Mouse (Mus musculus): Measurements from ENCODE around the gene Hspb1. TPM values are rescaled to one million over a fixed set of nuclear protein-coding genes. Genes with fewer than 3 reads are reported as not detected.

The Hspb1 gene
- total RNA-seq, 2 experiments from 2014 or later = 4.2 to 6.1 TPM

DNA sequence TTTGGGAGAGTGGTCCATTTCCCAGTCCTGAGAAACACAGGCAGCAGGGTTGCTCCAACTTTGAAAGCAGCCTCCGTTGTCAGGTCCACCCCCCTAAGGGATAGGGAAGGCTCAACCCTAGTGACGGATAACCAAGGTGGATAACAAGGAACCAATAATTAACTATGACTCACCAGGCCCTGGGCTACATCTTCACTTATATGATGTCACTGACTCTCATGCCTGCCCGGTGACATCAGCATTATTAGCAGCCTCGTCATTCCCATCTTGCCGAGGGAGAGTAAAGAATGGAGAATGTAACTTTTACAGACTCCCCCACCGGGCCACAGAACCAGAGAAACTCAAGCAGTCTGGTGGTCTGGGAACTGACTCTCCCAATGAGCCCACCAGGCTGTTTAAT is 3.1 kb upstream of the Hspb1 start:
- DNase-seq (ENCODE audit: low spot score in 2 of 2) = no peak

DNA sequence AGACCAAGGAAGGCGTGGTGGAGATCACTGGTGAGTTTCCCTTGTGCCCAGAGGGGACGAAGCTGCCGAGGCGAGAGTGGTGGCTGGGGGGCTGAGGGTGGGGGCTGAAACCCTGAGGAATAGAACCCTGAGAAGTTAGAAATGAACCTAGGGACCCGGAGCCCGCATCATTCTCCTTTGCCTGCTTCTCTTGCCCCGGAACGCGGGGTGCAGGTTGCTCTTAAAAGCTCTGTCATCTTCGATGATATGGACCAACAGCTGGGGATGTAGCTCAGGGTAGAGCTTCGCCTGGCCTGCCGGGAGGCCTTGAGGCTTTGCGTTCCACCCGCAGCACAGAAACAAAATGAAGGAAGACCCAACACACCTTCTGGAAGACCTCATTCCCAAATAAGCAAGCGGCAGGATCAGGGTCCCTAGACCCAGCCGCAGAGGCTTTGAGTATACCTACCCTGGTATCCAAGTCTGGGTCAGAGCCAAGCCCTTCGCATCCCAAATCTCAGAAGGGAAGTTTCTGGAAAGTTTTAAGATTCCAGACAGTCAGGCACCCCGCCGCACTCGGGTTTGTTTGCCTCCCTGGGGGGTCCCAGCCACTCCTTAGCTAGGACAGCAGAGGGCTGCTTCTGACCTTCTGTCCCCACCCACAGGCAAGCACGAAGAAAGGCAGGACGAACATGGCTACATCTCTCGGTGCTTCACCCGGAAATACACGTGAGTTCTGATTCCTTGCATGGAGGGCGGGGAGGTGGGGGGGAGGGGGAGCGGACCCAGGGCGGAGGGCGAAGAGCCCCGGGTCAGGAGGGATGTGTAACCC is 891 bp downstream of the Hspb1 start:
- no peak for DNase-seq (ENCODE audit: low spot score in 2 of 2)

DNA sequence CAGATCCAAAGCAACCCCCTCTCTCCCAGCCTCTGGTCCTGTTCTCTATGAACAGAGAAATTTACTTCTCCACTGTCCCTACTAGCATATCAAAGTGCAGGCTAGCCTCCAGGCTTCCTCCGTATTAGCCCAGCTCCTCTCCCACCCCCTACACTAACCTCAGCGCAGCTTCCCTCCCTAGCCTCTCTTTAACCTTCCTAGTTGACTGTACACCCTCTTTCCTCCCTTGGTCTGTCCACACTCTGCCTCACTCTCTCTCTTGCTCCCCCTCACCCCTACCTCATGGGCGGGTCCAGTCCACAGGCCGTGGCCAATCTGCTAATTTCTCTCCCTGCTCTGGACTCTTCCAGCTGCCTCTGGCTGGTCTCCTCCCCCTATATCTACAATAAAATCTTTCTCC is 2.6 kb downstream of the Hspb1 start:
- no peak for DNase-seq (ENCODE audit: low spot score in 2 of 2)

DNA sequence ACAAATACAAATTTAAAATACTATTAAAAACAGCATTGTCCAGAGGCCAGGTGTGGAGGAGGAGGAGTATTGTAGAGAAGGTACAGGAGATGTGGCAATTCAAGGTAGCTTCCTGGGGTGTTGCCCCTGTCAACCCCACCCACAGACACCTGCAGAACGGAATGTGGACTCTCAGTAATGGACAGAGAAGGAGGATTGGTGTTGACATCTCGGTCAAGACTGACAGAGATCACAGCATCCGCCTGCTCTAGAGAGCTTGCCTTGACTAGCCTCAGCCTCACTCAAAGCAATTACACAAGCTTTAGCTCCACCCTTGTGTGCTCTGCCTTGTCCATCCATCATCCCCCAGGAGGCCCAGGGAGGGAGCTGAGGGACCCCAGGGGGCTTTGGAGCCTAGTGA is 3.2 kb downstream of the Hspb1 start:
- DNase-seq (ENCODE audit: low spot score in 2 of 2) = no peak

DNA sequence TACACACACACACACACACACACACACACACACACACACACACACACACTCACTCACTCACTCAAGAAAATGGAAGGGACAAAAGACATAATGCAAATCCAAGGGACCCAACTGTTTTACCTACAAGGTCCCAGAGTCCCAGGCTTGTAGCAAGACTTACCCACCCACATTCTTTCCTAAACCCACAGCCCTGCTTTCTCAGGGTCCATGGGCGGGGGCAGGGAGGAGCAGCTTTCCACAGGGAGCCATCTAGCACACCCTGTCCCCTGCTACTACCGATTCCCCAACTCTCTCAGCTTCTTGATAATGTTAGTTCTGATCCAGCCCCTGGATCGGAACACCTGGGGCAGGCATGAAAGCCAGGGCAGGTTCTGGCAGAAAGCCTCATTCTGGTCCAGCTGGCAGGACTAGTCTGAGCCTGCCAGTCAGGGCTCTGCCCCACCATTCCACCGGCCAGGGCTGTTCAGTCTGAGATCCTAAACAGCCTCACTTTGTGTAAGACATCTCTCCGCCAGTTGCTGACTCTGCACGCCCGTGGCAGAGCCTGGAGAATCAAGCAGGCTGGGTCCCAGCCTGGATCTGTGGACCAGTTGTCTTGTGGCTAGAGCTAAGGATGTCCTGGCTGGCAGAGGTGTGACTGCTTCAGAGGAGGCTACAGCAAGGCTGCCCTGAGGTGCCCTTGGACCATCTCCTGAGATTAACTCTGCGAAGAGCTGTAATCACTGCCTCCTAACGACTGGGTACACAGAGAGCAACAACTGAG is 5.1 kb downstream of the Hspb1 start:
- no peak for DNase-seq (ENCODE audit: low spot score in 2 of 2)

DNA sequence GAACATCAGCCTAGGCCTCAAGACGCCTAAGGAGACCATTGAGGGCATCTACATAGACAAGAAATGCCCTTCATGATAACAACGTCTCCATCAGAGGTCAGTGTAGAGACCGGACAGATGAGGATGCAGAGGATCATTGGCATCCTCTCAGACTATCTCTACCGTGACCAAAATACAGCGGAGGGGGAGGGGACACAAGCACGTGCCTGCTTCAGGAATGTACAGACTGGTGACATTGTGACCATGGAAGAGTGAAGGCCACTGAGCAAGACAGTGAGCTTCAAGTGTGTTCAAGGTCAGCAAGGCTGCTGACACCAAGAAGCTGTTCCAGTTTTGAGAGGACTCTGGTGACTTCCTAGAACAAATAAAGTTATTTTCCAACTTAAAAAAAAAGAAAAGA is 7.2 kb downstream of the Hspb1 start:
- DNase-seq (ENCODE audit: low spot score in 2 of 2) = no peak

DNA sequence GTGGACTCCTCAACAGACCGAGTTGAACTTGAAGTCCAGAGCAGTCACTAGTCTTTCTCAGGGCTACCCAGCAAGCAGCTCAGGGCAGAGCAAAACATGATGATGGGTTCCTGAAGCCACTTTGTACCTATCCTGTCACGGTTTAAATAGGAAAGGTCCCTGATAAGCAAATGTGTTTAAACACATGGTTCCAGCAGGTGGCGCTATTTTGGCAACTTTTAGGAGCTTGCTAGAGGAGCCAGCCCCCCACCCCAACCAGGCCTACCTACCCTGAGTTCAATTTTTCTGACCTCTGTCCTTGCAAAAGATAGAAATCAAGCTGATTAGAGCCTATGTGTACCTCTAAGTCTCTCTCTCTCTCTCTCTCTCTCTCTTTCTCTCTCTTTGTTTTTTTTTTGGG is 10.3 kb downstream of the Hspb1 start:
- DNase-seq (ENCODE audit: low spot score in 2 of 2) = peak; percentile 57 to 68

DNA sequence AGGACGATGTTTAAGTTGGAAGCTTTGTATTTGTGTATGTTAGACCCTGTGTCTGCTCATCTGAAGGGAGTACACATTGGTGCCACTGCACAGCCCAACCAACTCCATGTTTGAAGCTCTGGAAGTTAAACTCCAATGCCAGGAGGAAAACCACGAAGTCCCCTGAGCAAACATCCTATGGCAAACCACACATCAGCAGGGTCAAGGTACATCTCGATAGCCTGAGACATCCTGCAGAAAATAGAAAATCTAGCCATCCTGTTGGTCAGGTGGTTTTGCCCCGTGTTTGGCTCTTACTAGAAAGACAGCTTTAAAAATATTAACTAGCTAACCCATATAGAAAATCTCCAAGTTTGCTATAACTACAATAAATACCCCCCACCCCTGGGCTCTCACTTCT is 11.3 kb downstream of the Hspb1 start:
- DNase-seq (ENCODE audit: low spot score in 2 of 2) = no peak

DNA sequence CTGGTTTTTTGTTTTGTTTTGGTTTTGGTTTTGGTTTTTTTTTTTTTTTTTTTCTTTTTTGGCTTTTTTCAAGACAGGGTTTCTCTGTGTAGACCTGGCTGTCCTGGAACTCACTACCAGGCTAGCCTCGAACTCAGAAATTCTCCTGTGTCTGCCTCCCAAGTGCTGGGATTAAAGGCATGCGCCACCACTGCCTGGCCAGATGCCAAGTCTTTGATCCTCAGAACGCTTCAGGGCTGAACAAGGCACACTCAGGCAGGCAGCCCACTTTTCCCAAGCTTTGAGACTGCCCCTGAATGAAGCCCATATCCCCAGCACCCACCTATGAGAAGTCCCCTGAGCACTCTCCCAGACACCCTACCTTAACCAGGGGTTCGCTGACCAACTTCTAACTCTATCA is 12.1 kb downstream of the Hspb1 start:
- DNase-seq (ENCODE audit: low spot score in 2 of 2) = no peak

DNA sequence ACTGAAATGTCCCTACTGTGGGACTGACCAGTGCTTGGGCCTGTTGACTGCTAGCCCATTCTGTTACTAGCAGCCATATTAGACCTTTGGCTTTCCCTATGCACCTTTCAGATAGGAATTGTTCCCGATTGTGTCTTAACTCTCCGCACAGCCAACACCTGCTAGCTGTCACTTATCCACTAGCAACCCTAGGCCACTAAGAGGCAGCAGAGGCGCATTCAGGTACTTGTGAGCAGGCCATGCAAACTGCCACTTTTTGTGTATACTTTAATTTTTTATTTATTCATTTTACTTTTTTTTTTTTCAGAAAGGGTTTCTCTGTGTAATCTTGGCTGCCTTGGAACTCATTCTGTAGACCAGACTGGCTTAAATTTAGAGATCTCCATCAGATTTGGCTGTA is 13.0 kb downstream of the Hspb1 start:
- DNase-seq (ENCODE audit: low spot score in 2 of 2) = no peak

DNA sequence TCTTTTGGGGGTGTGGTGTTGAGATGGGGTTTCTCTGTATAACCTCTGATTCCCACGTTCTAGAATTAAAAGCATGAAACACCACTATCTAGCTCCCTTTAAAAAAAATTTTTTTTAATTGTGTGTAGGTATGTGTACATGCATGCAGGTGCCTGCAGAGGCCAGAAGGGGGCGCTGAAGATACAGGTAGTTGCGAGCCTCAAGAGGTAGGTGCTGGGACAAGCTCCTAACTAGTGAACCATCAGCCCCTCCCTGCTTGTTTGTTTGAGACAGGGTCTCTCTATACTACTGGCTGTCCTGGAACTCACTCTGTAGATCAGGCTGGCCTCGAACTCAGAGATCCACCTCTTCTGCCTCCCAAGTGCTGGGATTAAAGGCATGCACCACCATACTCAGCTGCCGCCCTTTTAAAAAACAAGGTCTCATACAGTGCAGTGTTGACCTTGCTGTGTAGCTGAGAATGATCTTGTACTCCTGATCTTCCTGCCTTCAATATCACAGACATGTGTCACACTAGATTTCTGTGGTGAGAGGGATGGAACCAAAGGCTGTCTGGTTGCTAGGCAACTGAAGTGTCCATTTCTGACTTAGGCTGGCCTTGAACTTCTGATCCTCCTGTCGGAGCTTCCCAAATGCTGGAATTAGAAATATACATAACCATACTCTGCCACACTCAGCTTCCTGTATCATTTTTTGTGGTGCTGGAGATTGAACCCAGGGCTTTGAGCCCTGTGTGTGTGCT is 13.8 kb downstream of the Hspb1 start:
- no peak for DNase-seq (ENCODE audit: low spot score in 2 of 2)

DNA sequence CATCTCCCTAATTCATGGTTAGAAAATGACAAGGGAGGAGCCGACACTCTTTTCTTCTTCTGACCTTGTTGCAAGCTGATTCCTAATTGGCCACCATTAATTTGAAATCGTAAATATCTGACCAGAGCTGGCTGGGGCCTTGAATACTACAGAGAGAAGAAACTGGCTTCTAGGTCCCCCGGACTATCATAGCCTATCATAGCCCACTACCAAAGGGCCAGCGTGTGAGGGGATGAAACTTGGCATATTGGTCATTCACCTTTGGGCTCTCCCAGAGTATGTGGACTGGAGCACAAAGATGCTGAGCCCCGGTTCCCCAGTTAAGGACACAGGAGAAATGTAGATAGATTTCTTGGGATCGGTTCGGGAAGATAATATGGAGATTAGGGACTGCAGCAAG is 15.3 kb downstream of the Hspb1 start:
- DNase-seq (ENCODE audit: low spot score in 2 of 2) = peak in 1 of 2 experiments; percentile 38

DNA sequence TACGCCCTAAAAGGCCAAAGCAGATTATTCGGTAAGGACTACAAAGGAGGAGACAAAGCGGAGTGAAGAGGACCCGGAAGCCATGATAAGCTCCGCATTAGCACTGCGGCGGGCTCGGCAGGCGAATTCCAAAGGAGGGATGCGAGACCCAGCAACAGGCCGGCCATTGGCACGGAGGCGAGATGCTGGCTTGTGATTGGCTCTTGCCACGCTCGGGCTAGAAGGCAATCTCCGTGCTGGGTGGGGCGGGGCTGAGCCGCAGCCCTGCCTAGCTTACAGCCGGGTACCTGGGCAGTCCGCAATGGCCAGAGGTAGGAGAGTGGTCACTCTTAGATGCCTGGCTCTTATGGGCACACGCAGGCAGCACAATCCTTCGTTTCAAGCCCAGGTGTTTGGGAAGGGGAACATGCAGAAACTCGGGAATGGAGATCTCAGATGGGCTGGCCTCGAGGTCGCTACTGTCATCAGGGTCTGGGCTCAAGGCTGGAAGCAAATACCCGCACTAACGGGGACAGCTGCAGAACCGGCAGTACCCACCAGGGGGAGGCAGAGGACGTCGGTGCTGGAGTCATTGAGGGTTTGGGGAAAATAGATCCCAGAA is 15.9 kb downstream of the Hspb1 start:
- peak; percentile 95 to 96 for DNase-seq (ENCODE audit: low spot score in 2 of 2)

DNA sequence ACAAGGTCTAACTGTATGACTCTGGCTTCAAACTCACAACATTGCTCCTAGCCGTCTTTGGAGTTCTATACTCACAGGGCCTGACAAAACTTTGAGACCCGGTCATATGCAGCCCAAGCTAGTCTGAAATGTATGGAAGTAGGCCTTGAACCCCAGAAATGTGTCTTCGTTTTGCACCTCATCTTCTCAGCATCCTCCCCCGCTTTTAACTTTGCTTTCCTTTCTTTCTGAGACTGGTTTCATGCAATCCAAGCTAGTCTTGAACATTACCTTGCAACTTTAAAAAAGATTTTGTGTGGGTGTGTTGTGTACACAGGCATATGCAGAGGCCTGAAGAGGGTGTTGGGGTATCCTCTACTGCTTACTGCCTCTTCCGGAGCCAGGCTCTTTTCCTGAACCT is 16.5 kb downstream of the Hspb1 start:
- DNase-seq (ENCODE audit: low spot score in 2 of 2) = no peak

DNA sequence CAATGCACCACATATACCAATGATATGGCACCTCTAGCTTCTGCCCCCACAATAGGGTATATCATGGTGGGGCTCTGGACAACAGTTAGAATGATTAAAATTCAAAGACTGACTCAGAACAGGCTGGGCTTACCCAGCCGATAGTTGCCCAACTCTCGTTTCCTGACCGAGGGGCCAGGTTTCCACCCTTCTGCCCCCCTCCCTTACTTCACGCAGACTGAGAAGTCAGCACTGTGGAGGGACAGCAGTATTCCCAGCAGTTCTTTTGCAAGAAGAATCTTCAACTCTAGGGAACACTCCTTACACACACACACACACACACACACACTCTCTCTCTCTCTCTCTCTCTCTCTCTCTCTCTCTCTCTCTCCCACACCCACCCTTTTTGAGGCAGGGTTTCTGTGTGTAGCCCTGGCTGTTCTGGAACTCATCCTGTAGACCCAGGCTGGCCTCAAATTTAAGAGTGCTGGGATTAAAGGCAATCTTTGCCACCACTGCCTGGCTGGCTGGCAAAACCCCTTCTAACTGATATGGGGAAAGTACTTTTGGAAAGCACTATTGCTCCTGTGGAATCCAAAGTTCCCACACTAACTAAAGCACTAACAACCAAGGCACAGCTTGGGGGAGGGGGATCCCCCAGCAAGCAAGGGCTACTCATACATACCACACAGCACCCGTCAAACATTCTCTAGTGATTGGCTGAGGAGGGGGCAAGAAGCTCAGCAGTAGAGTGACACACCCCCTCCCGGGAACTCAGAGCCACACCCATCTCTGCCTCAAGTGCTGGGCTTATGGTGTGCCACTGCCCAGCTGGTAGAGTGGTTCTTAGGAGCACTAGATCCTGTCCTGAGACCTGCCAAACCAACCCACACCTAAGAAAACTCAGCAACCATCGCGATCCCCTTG is 17.9 kb downstream of the Hspb1 start:
- no peak for DNase-seq (ENCODE audit: low spot score in 2 of 2)

DNA sequence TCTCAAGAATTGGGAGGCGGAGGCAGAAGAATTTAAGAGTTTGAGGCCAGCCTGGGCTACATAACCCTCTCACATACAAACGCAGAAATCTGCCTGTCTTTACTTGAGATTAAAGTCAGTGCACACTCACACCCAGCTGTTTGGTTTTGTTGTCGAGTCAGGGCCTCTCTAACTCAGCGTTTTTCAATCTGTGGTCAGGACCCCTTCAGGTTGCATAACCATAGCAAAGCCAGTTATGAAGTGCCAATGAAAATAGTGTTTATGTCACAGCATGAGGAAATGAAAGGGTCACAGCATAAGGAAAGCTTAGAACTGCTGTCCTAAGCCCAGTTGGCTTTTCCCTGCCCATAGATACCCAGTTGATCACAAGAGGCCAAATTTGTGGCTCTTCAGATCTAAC is 19.1 kb downstream of the Hspb1 start:
- DNase-seq (ENCODE audit: low spot score in 2 of 2) = no peak

DNA sequence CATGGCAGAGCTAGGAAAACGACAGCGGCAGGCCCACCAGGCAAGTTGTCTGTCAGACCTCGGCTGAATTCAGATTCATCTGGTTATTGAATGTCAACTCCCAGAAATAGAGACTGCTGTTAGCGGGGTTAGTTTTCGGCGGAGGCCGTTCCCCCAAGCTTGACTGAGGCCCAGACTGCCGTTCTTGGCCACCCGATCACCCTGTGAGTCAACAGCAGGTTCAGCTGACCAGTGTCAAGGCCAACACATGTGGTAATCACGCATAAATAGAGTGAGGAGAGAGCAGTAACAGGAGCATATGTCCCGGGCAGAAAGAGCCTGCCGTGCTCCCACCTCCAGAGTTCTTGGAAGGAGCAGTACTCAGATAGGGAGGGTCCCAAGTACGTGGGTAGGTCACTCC is 19.5 kb downstream of the Hspb1 start:
- DNase-seq (ENCODE audit: low spot score in 2 of 2) = no peak

DNA sequence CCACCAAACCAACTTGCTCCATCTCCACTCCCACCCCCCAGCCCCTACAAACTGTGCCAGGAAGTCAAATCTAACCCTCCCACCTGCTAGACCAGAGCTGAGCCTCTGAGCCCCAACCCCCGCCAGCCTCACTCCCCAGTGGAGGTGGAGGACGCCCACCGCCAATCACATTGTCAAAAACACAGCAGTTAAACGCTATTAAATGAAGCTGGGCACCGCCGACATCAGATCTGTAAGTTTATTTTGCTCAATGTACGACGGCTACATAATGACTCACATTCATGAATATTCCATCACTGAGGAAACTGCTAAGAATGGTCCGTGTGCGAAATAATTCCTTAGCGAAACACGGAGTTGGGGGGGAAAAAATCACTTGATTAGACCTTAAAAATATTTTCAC is 20.5 kb downstream of the Hspb1 start:
- no peak for DNase-seq (ENCODE audit: low spot score in 2 of 2)

DNA sequence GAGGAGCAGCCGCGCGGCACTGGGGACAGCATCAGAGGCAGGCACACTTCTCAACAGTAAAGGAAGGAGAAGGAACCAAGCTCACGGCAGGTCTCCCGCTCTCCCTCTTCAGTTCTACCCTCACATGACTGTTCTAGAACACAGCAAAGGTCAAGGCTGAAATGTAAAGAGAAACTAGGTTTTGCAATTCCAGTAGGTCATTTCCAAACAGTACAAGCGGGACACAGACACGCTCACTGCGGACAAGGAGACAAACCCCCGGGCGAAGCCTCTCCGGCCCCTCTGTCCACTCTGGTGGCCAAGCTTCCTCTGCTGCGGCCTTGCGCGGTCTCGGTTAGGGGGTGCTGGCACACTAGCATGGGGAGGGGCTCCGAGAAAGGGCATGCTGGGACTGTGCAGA is 21.3 kb downstream of the Hspb1 start:
- no peak for DNase-seq (ENCODE audit: low spot score in 2 of 2)

DNA sequence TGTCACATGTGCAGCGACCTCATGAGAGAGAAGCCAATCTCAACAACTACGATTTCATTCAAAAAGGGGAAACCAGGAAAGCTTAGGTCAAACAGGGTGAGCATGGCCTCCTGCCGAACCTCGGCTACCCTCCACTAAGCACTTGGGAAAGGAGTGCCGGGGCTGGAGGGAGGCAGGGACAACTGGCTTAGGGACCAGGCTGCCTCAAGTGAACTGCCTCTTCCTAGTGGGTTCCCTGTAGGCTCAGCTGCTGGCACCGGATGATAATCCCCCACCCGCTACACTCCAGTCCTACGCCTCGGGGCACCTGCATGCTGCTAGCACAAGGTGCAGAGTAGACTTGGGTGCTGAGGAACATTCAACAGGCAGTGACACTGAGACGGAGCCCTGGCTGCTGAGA is 21.9 kb downstream of the Hspb1 start:
- DNase-seq (ENCODE audit: low spot score in 2 of 2) = no peak

DNA sequence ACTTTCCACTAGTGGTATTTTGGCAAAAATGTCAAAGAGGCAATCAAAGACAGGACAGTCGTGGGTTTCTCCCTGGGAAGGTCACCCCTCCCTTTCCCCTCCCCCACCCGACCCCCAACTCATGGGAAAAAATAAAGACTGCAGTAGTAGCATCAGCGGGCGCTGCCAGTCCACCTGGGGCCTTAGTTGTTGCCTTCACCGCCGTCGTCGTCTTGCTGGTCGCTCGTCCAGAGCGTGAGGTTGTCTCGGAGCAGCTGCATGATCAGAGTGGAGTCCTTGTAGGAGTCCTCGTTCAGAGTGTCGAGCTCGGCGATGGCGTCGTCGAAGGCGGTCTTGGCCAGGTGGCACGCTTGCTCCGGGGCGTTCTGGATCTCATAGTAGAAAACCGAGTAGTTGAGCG is 23.1 kb downstream of the Hspb1 start:
- DNase-seq (ENCODE audit: low spot score in 2 of 2) = no peak

Measured in layer of hippocampus, postnatal 10 days (tissue).